Comparison of ENCODE assay signal across 8 mouse cellular contexts in genomic region chr11:60912525-60912973, GRCm38 (mm10). TPM values are rescaled to one million over a fixed set of nuclear protein-coding genes. Genes with fewer than 3 reads are reported as not detected.
DNase-seq lines count a peak whose midpoint lies in the region; ATAC-seq and TF ChIP-seq lines count a peak whose summit lies in the region.

No protein-coding gene starts in this region.

- H3K4me3 ChIP-seq in lung, embryonic 15.5 days: peak overlapping the region; percentile 93
- peak overlapping the region; percentile 63 for H3K4me3 ChIP-seq in cortical plate, adult 2 months (ENCODE audit: insufficient read depth, low read length)
- H3K4me3 ChIP-seq in hindbrain, embryonic 12.5 days: peak overlapping the region; percentile 90
- peak overlapping the region; percentile 100 for H3K4me3 ChIP-seq in midbrain, embryonic 15.5 days

- WGBS in lung, embryonic 15.5 days: 16% methylated on average over 7 of the region's 7 CpGs
- WGBS in hindbrain, embryonic 12.5 days: 36% methylated on average over 7 of the region's 7 CpGs
- 26% methylated on average over 7 of the region's 7 CpGs for WGBS in midbrain, embryonic 15.5 days

- H3K27me3 ChIP-seq in lung, embryonic 15.5 days: no peaks in the 10 kb centered on the region
- no peaks in the 10 kb centered on the region for H3K27me3 ChIP-seq in hindbrain, embryonic 12.5 days
- no peaks in the 10 kb centered on the region for H3K27me3 ChIP-seq in midbrain, embryonic 15.5 days (replicated peaks)

- peak overlapping the region; percentile 76 for H3K4me2 ChIP-seq in lung, embryonic 15.5 days
- peak overlapping the region; percentile 81 for H3K4me2 ChIP-seq in hindbrain, embryonic 12.5 days (replicated peaks)
- H3K4me2 ChIP-seq in midbrain, embryonic 15.5 days: peak overlapping the region; percentile 89

- intact Hi-C loops in gastrocnemius, postnatal 14 days (cut with DNase I; ENCODE audit: low total_unique reads): no loop called here

- H3K27ac ChIP-seq in lung, embryonic 15.5 days: no peak overlapping the region
- H3K27ac ChIP-seq in cortical plate, adult 2 months (ENCODE audit: insufficient read depth, low read length): no peak overlapping the region
- H3K27ac ChIP-seq in hindbrain, embryonic 12.5 days: no peak overlapping the region
- H3K27ac ChIP-seq in midbrain, embryonic 15.5 days: no peak overlapping the region

- no peak for TF ChIP-seq POLR2A in cortical plate, adult 2 months (IDR thresholded peaks at IDR 0.05; ENCODE audit: extremely low read depth, insufficient read depth, low read length)

- no peaks in the 10 kb centered on the region for H3K36me3 ChIP-seq in lung, embryonic 15.5 days
- no peaks in the 10 kb centered on the region for H3K36me3 ChIP-seq in hindbrain, embryonic 12.5 days
- no peaks in the 10 kb centered on the region for H3K36me3 ChIP-seq in midbrain, embryonic 15.5 days (replicated peaks)

- TF ChIP-seq CTCF in cortical plate, adult 2 months (IDR thresholded peaks at IDR 0.05; ENCODE audit: extremely low read depth, insufficient read depth, low read length): no peak

- H3K9me3 ChIP-seq in lung, embryonic 15.5 days: no peaks in the 10 kb centered on the region
- no peaks in the 10 kb centered on the region for H3K9me3 ChIP-seq in hindbrain, embryonic 12.5 days (replicated peaks)
- no peaks in the 10 kb centered on the region for H3K9me3 ChIP-seq in midbrain, embryonic 15.5 days

- no peak for ATAC-seq in lung, embryonic 15.5 days (ENCODE audit: borderline replicate concordance, extremely low read depth, low FRiP score, low TSS enrichment)
- ATAC-seq in hindbrain, embryonic 12.5 days (ENCODE audit: low FRiP score): no peak
- ATAC-seq in midbrain, embryonic 15.5 days (replicated peaks): no peak

- no peak for DNase-seq in lung, postnatal 10 days
- no peak for DNase-seq in gastrocnemius, postnatal 14 days
- no peak for DNase-seq in ovary, postnatal 10 days (ENCODE audit: low spot score)
- no peak for DNase-seq in MN1 (ENCODE audit: low spot score)

- H3K9ac ChIP-seq in lung, embryonic 15.5 days: peak overlapping the region; percentile 85
- peak overlapping the region; percentile 91 for H3K9ac ChIP-seq in hindbrain, embryonic 12.5 days
- peak overlapping the region; percentile 98 for H3K9ac ChIP-seq in midbrain, embryonic 15.5 days

- H3K4me1 ChIP-seq in lung, embryonic 15.5 days: peaks cover 37% of the 10 kb centered on the region
- peaks cover 5% of the 10 kb centered on the region for H3K4me1 ChIP-seq in cortical plate, adult 2 months (ENCODE audit: control insufficient read depth, insufficient read depth, low read length)
- H3K4me1 ChIP-seq in hindbrain, embryonic 12.5 days: peaks cover 29% of the 10 kb centered on the region
- H3K4me1 ChIP-seq in midbrain, embryonic 15.5 days: peaks cover 35% of the 10 kb centered on the region

RNA-seq across cellular contexts. Expression of gene Natd1, which starts 2.0 kb away (rescaled TPM):
- polyA plus RNA-seq in lung, embryonic 15.5 days (2015; fragmentation: Nextera tagmentation; extraction: Ambion mirVana): 21.3 and 26.6 TPM in 2 replicates
- 11.3 and 12.4 TPM in 2 replicates for polyA plus RNA-seq in cortical plate, adult 2 months (2012; rRNA removed)
- 26.7 and 28.3 TPM in 2 replicates for polyA plus RNA-seq in hindbrain, embryonic 12.5 days (2016; fragmentation: Nextera tagmentation; extraction: Ambion mirVana)
- 31.6 and 39.2 TPM in 2 replicates for polyA plus RNA-seq in midbrain, embryonic 15.5 days (2015; fragmentation: Nextera tagmentation; extraction: Ambion mirVana)
- 10 to 100 TPM; 10.6 to 11.9 TPM for total RNA-seq in gastrocnemius, postnatal 14 days (2021)

RNA-seq across cellular contexts. Expression of gene Map2k3, which starts 19.3 kb away (rescaled TPM):
- polyA plus RNA-seq in lung, embryonic 15.5 days (2015; fragmentation: Nextera tagmentation; extraction: Ambion mirVana): 109 and 115 TPM in 2 replicates
- 16.0 and 17.1 TPM in 2 replicates for polyA plus RNA-seq in cortical plate, adult 2 months (2012; rRNA removed)
- polyA plus RNA-seq in hindbrain, embryonic 12.5 days (2016; fragmentation: Nextera tagmentation; extraction: Ambion mirVana): 49.9 and 51.0 TPM in 2 replicates
- polyA plus RNA-seq in midbrain, embryonic 15.5 days (2015; fragmentation: Nextera tagmentation; extraction: Ambion mirVana): 32.0 and 34.0 TPM in 2 replicates
- 100 to 1,000 TPM; 144 to 173 TPM for total RNA-seq in gastrocnemius, postnatal 14 days (2021)

RNA-seq across cellular contexts. Expression of gene Tmem11, which starts 33.5 kb away (rescaled TPM):
- 63.6 and 67.3 TPM in 2 replicates for polyA plus RNA-seq in lung, embryonic 15.5 days (2015; fragmentation: Nextera tagmentation; extraction: Ambion mirVana)
- 46.0 and 46.6 TPM in 2 replicates for polyA plus RNA-seq in cortical plate, adult 2 months (2012; rRNA removed)
- 41.5 and 46.5 TPM in 2 replicates for polyA plus RNA-seq in hindbrain, embryonic 12.5 days (2016; fragmentation: Nextera tagmentation; extraction: Ambion mirVana)
- polyA plus RNA-seq in midbrain, embryonic 15.5 days (2015; fragmentation: Nextera tagmentation; extraction: Ambion mirVana): 58.4 and 61.0 TPM in 2 replicates
- total RNA-seq in gastrocnemius, postnatal 14 days (2021): 10 to 100 TPM; 35.6 to 38.0 TPM
